Mouse (Mus musculus) intestine, postnatal 0 days (tissue): Measurements from ENCODE around the gene Cyb5r3. TPM values are rescaled to one million over a fixed set of nuclear protein-coding genes. Genes with fewer than 3 reads are reported as not detected.

Experiments
- ATAC-seq: fragments of 200-750 bp; cut with Nextera tagmentation; 2 replicates; pipeline ENCODE4 v1.8.0; 2017; ENCODE audit warnings: mild to moderate bottlenecking, moderate TSS enrichment, moderate library complexity
- H3K27ac ChIP-seq: fragments of 300-500 bp; sonication (generic); 2 replicates; pipeline ENCODE4 v1.5.1; 2014; ENCODE audit warnings: mild to moderate bottlenecking, low read depth, low read length, moderate library complexity
- H3K27me3 ChIP-seq: fragments of 300-500 bp; sonication (generic); replicated peaks from 2 replicates; pipeline ENCODE4 v1.6.1; 2014; ENCODE audit warnings: low read length, mixed read lengths; ENCODE audit not compliant: control insufficient read depth, insufficient read depth
- H3K36me3 ChIP-seq: fragments of 300-500 bp; sonication (generic); 2 replicates; pipeline ENCODE4 v1.6.1; 2014; ENCODE audit warnings: mild to moderate bottlenecking, moderate library complexity; ENCODE audit not compliant: control insufficient read depth, insufficient read depth
- H3K4me1 ChIP-seq: fragments of 300-500 bp; sonication (generic); replicated peaks from 2 replicates; pipeline ENCODE4 v1.6.1; 2014; ENCODE audit warnings: antibody characterized with exemption, low read length, mixed read lengths; ENCODE audit not compliant: control insufficient read depth, insufficient read depth
- H3K4me2 ChIP-seq: fragments of 300-500 bp; sonication (generic); replicated peaks from 2 replicates; pipeline ENCODE4 v1.6.1; 2014; ENCODE audit warnings: low read depth, mild to moderate bottlenecking, moderate library complexity
- H3K4me3 ChIP-seq: fragments of 300-500 bp; sonication (generic); 2 replicates; pipeline ENCODE4 v1.5.1; 2014; ENCODE audit warnings: low read depth, low read length
- H3K9ac ChIP-seq: fragments of 300-500 bp; sonication (generic); 2 replicates; pipeline ENCODE4 v1.6.1; 2014; ENCODE audit warnings: mild to moderate bottlenecking, low read depth, low read length
- H3K9me3 ChIP-seq: fragments of 300-500 bp; sonication (generic); 2 replicates; pipeline ENCODE4 v1.6.1; 2016; ENCODE audit warnings: mixed run types; ENCODE audit not compliant: control insufficient read depth
- CTCF ChIP-seq: sonication (generic); IDR thresholded peaks from 2 replicates; pipeline ENCODE4 v1.5.1; 2016; ENCODE audit warnings: low read depth, mild to moderate bottlenecking, control low read depth, antibody characterized with exemption, moderate library complexity
- WGBS: fragments of 180-500 bp; shearing (Covaris S2); extraction: QIAGEN DNeasy Blood & Tissue Kit; methylation state at CpG from one replicate; pipeline ENCODE4 v1.1.7; 2014; 5-methylcytosine and 5-hydroxymethylcytosine counted together
- polyA plus RNA-seq: library from polyadenylated mRNA; unstranded; fragments of >200 nt; fragmentation: Nextera tagmentation; extraction: Ambion mirVana; gene quantifications from 2 replicates; pipeline ENCODE4 v1.2.1, GENCODE M21; 2015

The Cyb5r3 gene
- polyA plus RNA-seq, result 117 and 126 TPM in 2 replicates

- TF ChIP-seq CTCF, result peak; percentile 29
- Histone ChIP-seq H3K36me3 (no peaks in the 10 kb centered on the region), H3K27ac (peak within 1 kb of the TSS; percentile 91), H3K4me3 (peak within 1 kb of the TSS; percentile 81), H3K27me3 (no peaks in the 10 kb centered on the region), H3K4me1 (peaks cover 21% of the 10 kb centered on the region; the same call in 1 of the 2 replicates), H3K9me3 (no peaks in the 10 kb centered on the region), H3K4me2 (peak within 1 kb of the TSS; percentile 99), H3K9ac (peak within 1 kb of the TSS; percentile 73)
- peak; percentile 71 for ATAC-seq
- WGBS, result 31% methylated on average over 28 of the region's 28 CpGs
Measured at GRCm38 (mm10) chr15:83172492-83173429, at the start of gene Cyb5r3. Gene Cyb5r3, minus strand, starts transcription at chr15:83172592.

- Histone ChIP-seq H3K27me3 (no peaks in the 10 kb centered on the region), H3K4me1 (peaks cover 13% of the 10 kb centered on the region; the same call in 1 of the 2 replicates), H3K36me3 (no peaks in the 10 kb centered on the region), H3K9me3 (no peaks in the 10 kb centered on the region), H3K27ac (no peak overlapping the region; the same call in 1 of the 2 replicates), H3K4me2 (no peak overlapping the region), H3K9ac (no peak overlapping the region), H3K4me3 (no peak overlapping the region)
- ATAC-seq, result no peak
- 74% methylated on average over 4 of the region's 4 CpGs for WGBS
- no peak for TF ChIP-seq CTCF
Measured at GRCm38 (mm10) chr15:83221721-83222120, 49.3 kb upstream of the Cyb5r3 start.

DNA sequence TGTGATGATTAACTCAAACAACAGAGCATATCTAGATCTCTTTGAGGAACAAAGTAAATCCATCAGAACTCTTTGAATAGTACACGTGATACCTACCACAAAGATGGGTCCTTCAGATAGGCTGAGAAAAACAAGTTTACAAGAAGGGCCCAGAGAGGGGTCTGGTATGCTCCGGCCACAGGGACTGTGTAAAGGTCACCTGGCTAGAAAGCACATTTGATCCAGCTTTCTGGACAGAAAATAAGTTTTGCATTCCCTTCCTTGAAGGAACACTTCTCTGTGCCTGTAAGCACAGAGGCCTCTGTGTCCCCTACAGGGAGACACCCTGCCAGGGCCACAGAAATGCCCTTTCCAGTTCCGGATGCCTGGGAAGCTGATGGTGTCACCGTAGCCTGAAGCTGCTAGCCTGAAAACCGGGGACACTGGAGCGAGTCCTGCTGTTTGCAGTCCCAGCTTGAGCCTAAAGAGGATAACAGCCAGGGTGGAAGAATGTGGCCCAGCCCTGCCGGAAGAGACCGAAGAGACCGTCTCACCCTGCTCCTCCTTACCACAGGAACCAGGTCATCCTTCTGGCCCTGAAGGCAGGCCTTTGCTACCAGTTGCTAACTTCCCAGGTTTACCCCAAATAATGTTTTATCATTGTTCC lies 48.1 kb upstream of the Cyb5r3 start:
- Histone ChIP-seq H3K4me3 (no peak overlapping the region), H3K27ac (no peak overlapping the region), H3K9ac (no peak overlapping the region), H3K9me3 (no peaks in the 10 kb centered on the region), H3K27me3 (no peaks in the 10 kb centered on the region), H3K36me3 (no peaks in the 10 kb centered on the region), H3K4me2 (no peak overlapping the region), H3K4me1 (peaks cover 13% of the 10 kb centered on the region; the same call in 1 of the 2 replicates)
- no peak for ATAC-seq
- WGBS, result 60% methylated on average over 9 of the region's 9 CpGs
- TF ChIP-seq CTCF, result no peak

DNA sequence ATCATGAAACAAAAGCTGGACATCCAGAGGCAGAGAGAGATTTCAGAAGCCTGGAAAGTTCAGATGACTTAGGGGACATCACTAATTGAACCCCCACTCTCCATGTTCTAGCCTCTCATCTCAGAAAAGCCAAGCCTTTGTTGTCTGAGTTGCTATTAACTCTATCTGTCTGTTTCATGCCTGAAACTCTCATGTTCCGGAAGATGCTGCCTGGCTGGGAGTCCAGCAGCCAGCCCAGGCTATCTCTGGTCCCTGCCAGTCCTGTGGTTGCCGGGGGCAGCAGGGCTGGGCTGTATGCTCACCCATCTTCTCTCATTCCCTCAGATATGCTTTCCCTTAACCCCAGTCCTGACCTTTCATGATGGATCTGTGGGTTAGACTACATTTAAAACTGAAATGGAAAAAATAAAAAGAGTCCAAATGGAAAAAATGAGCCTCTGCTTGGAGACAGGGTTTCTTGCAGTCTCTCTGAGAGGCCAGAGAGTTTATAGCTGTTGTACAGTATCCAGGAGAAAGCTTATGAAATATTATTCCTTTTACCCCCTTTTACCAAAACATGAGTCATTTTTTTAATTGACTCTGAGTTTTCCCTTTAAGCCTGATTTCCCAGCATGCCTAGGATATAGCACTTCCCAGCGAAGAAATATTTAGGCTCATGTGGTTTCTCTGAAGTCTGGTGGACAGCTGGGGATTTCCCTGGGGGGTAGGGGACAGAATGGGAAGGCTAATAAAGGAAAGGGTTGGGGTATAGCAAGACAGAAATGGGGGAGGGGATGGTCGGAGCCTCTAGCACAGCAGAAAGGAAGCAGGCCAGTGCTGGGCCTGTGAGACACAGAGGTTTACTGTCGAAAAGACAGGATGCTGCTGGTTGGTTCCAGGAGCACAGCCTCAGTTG lies 43.2 kb upstream of the Cyb5r3 start:
- H3K4me2 ChIP-seq, result no peak overlapping the region
- H3K27me3 ChIP-seq, result no peaks in the 10 kb centered on the region
- H3K4me1 ChIP-seq, result no peaks in the 10 kb centered on the region
- H3K27ac ChIP-seq, result peak overlapping the region; percentile 42
- no peak overlapping the region for H3K4me3 ChIP-seq
- no peak overlapping the region for H3K9ac ChIP-seq
- no peaks in the 10 kb centered on the region for H3K36me3 ChIP-seq
- no peak for TF ChIP-seq CTCF
- 0 out of 2 replicates have a peak, but pooled peaks have one; percentile 22 for ATAC-seq
- WGBS, result 47% methylated on average over 5 of the region's 5 CpGs
- H3K9me3 ChIP-seq, result no peaks in the 10 kb centered on the region

DNA sequence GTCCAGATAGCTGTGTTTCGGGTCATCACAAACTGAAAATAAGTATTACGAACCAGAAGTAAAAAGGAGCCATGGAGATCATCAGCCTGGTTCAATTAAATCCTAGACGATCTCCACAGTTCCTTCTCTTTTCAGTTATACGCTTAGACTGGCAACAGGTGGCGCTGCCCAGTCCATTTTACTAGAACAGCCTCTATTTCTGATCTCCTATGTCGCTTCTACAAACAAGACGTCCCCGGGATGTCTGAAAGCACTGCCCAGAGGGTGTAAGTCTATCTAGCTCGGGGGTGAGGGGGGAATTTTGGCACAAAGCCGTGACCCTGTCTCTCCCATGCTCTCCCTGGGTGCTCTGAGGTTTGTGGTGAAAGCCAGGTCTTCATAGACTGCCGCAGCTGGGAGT lies 37.8 kb upstream of the Cyb5r3 start:
- Histone ChIP-seq H3K27ac (no peak overlapping the region; the same call in 1 of the 2 replicates), H3K4me3 (peak overlapping the region; percentile 26), H3K36me3 (no peaks in the 10 kb centered on the region), H3K27me3 (no peaks in the 10 kb centered on the region), H3K4me1 (no peaks in the 10 kb centered on the region), H3K9ac (peak overlapping the region; percentile 26; the same call in 1 of the 2 replicates), H3K4me2 (peak overlapping the region; percentile 61), H3K9me3 (no peaks in the 10 kb centered on the region)
- TF ChIP-seq CTCF, result peak; percentile 81
- ATAC-seq, result no peak
- WGBS, result 21% methylated on average over 11 of the region's 11 CpGs
